Mouse (Mus musculus): ENCODE measurements at regions not wholly inside any gene's neighbourhood (a gene's known extent, or its start where the extent isn't known, plus 50 kb on each side); places are given as distances from the start of the nearest gene placed in this dataset.

GRCm38 (mm10) chr17:59362110-59362509 is 348.9 kb upstream of the Nudt12 start:
- H3K27ac ChIP-seq, result no peak overlapping the region
- H3K4me2 ChIP-seq (ENCODE audit: low read depth), result no peak overlapping the region
- no peaks in the 10 kb centered on the region for H3K36me3 ChIP-seq (replicated peaks; ENCODE audit: control insufficient read depth, insufficient read depth, low read depth)
- TF ChIP-seq CTCF (IDR thresholded peaks at IDR 0.05; ENCODE audit: low read depth), result no peak
- no peak for TF ChIP-seq EP300 (IDR thresholded peaks at IDR 0.05; ENCODE audit: low read depth)
- H3K4me3 ChIP-seq (ENCODE audit: insufficient read depth in 1 of 2, low read depth in 2 of 2, low read length in 2 of 2), result no peak overlapping the region
- ATAC-seq (ENCODE audit: insufficient read depth), result no peak
- no peaks in the 10 kb centered on the region for H3K27me3 ChIP-seq (ENCODE audit: control insufficient read depth, insufficient read depth, low read length)
- H3K9me3 ChIP-seq (ENCODE audit: control insufficient read depth, low read length), result no peaks in the 10 kb centered on the region
- WGBS (ENCODE audit: insufficient replicate concordance), result 49% methylated on average over 7 of the region's 7 CpGs
- H3K9ac ChIP-seq (replicated peaks), result no peak overlapping the region
- no peak for DNase-seq (ENCODE audit: low read depth in 3 of 3, low spot score in 3 of 3)
- H3K4me1 ChIP-seq (replicated peaks; ENCODE audit: control insufficient read depth in 2 of 2, insufficient read depth in 2 of 2, low read length in 1 of 2), result no peaks in the 10 kb centered on the region

- H3K36me3 ChIP-seq (replicated peaks; ENCODE audit: control insufficient read depth, insufficient read depth, low read depth), result no peaks in the 10 kb centered on the region
- no peak overlapping the region for H3K4me3 ChIP-seq (ENCODE audit: insufficient read depth in 1 of 2, low read depth in 2 of 2, low read length in 2 of 2)
- DNase-seq (ENCODE audit: low read depth in 3 of 3, low spot score in 3 of 3) (no peak), ATAC-seq (ENCODE audit: insufficient read depth) (no peak)
- no peak overlapping the region for H3K4me2 ChIP-seq (ENCODE audit: low read depth)
- no peak overlapping the region for H3K9ac ChIP-seq (replicated peaks)
- WGBS (ENCODE audit: insufficient replicate concordance), result 95% methylated on average over 9 of the region's 9 CpGs
- TF ChIP-seq EP300 (IDR thresholded peaks at IDR 0.05; ENCODE audit: low read depth) (no peak), CTCF (IDR thresholded peaks at IDR 0.05; ENCODE audit: low read depth) (no peak)
- H3K4me1 ChIP-seq (replicated peaks; ENCODE audit: control insufficient read depth in 2 of 2, insufficient read depth in 2 of 2, low read length in 1 of 2), result no peaks in the 10 kb centered on the region
- no peaks in the 10 kb centered on the region for H3K27me3 ChIP-seq (ENCODE audit: control insufficient read depth, insufficient read depth, low read length)
- H3K9me3 ChIP-seq (ENCODE audit: control insufficient read depth, low read length), result no peaks in the 10 kb centered on the region
- no peak overlapping the region for H3K27ac ChIP-seq
Observed at GRCm38 (mm10) chr17:59361119-59361518, 347.9 kb upstream of the Nudt12 start.

- no peaks in the 10 kb centered on the region for H3K27me3 ChIP-seq (ENCODE audit: control insufficient read depth, insufficient read depth, low read length)
- no peak overlapping the region for H3K9ac ChIP-seq (replicated peaks)
- H3K27ac ChIP-seq, result no peak overlapping the region
- H3K4me1 ChIP-seq (replicated peaks; ENCODE audit: control insufficient read depth in 2 of 2, insufficient read depth in 2 of 2, low read length in 1 of 2), result no peaks in the 10 kb centered on the region
- no peaks in the 10 kb centered on the region for H3K9me3 ChIP-seq (ENCODE audit: control insufficient read depth, low read length)
- H3K4me2 ChIP-seq (ENCODE audit: low read depth), result no peak overlapping the region
- no peaks in the 10 kb centered on the region for H3K36me3 ChIP-seq (replicated peaks; ENCODE audit: control insufficient read depth, insufficient read depth, low read depth)
- 59% methylated on average over 5 of the region's 5 CpGs for WGBS (ENCODE audit: insufficient replicate concordance)
- TF ChIP-seq EP300 (IDR thresholded peaks at IDR 0.05; ENCODE audit: low read depth) (no peak), CTCF (IDR thresholded peaks at IDR 0.05; ENCODE audit: low read depth) (no peak)
- H3K4me3 ChIP-seq (ENCODE audit: insufficient read depth in 1 of 2, low read depth in 2 of 2, low read length in 2 of 2), result no peak overlapping the region
- ATAC-seq (ENCODE audit: insufficient read depth) (no peak), DNase-seq (ENCODE audit: low read depth in 3 of 3, low spot score in 3 of 3) (no peak)
Observed at GRCm38 (mm10) chr17:59359503-59359902, 346.3 kb upstream of the Nudt12 start.

- no peaks in the 10 kb centered on the region for H3K36me3 ChIP-seq (replicated peaks; ENCODE audit: control insufficient read depth, insufficient read depth, low read depth)
- ATAC-seq (ENCODE audit: insufficient read depth) (no peak), DNase-seq (ENCODE audit: low read depth in 3 of 3, low spot score in 3 of 3) (no peak)
- H3K9ac ChIP-seq (replicated peaks), result no peak overlapping the region
- 65% methylated on average over 4 of the region's 4 CpGs for WGBS (ENCODE audit: insufficient replicate concordance)
- no peaks in the 10 kb centered on the region for H3K9me3 ChIP-seq (ENCODE audit: control insufficient read depth, low read length)
- no peak for TF ChIP-seq CTCF (IDR thresholded peaks at IDR 0.05; ENCODE audit: low read depth)
- H3K4me3 ChIP-seq (ENCODE audit: insufficient read depth in 1 of 2, low read depth in 2 of 2, low read length in 2 of 2), result no peak overlapping the region
- no peak overlapping the region for H3K4me2 ChIP-seq (ENCODE audit: low read depth)
- no peaks in the 10 kb centered on the region for H3K27me3 ChIP-seq (ENCODE audit: control insufficient read depth, insufficient read depth, low read length)
- H3K27ac ChIP-seq, result no peak overlapping the region
- no peaks in the 10 kb centered on the region for H3K4me1 ChIP-seq (replicated peaks; ENCODE audit: control insufficient read depth in 2 of 2, insufficient read depth in 2 of 2, low read length in 1 of 2)
Observed at GRCm38 (mm10) chr17:59345526-59345925, 332.4 kb upstream of the Nudt12 start.

- Histone ChIP-seq H3K27ac (no peak overlapping the region), H3K4me2 (ENCODE audit: low read depth) (no peak overlapping the region), H3K36me3 (replicated peaks; ENCODE audit: control insufficient read depth, insufficient read depth, low read depth) (no peaks in the 10 kb centered on the region), H3K9me3 (ENCODE audit: control insufficient read depth, low read length) (no peaks in the 10 kb centered on the region), H3K4me3 (ENCODE audit: insufficient read depth in 1 of 2, low read depth in 2 of 2, low read length in 2 of 2) (no peak overlapping the region), H3K27me3 (ENCODE audit: control insufficient read depth, insufficient read depth, low read length) (no peaks in the 10 kb centered on the region), H3K4me1 (replicated peaks; ENCODE audit: control insufficient read depth in 2 of 2, insufficient read depth in 2 of 2, low read length in 1 of 2) (no peaks in the 10 kb centered on the region), H3K9ac (replicated peaks) (no peak overlapping the region)
- DNase-seq (ENCODE audit: low read depth in 3 of 3, low spot score in 3 of 3) (no peak), ATAC-seq (ENCODE audit: insufficient read depth) (no peak)
- TF ChIP-seq CTCF (IDR thresholded peaks at IDR 0.05; ENCODE audit: low read depth), result no peak
- TF ChIP-seq EP300 (IDR thresholded peaks at IDR 0.05; ENCODE audit: low read depth), result no peak
- WGBS (ENCODE audit: insufficient replicate concordance), result 55% methylated on average over 5 of the region's 5 CpGs
Observed at GRCm38 (mm10) chr17:59297939-59298338, 284.8 kb upstream of the Nudt12 start.

Data from liver, embryonic 14.5 days (tissue).